Mouse (Mus musculus) ovary, postnatal 36 days (tissue): ENCODE measurements around the gene Zfp746.
A peak's percentile ranks its signal among the peaks of the same experiment; 100 is the strongest.

Experiments used
- DNase-seq: peaks from one replicate; pipeline ENCODE4 v3.0.0; 2022; ENCODE audit warnings: low spot score, mixed read lengths

Gene Zfp746

GRCm38 (mm10) chr6:48047114-48047449 is 39.3 kb downstream of the Zfp746 start:
- no peak for DNase-seq

GRCm38 (mm10) chr6:48032661-48033060 is 53.7 kb downstream of the Zfp746 start:
- no peak for DNase-seq

GRCm38 (mm10) chr6:48025905-48026660 is 60.3 kb downstream of the Zfp746 start:
- DNase-seq, result no peak

- no peak for DNase-seq
Observed at GRCm38 (mm10) chr6:48024994-48025345, 61.4 kb downstream of the Zfp746 start.

GRCm38 (mm10) chr6:48024330-48024993 is 61.9 kb downstream of the Zfp746 start:
- DNase-seq, result no peak

- no peak for DNase-seq
Observed at GRCm38 (mm10) chr6:48022672-48023071, 63.7 kb downstream of the Zfp746 start.

- no peak for DNase-seq
Observed at GRCm38 (mm10) chr6:48021678-48022077, 64.7 kb downstream of the Zfp746 start.

GRCm38 (mm10) chr6:48020006-48020405 is 66.4 kb downstream of the Zfp746 start:
- no peak for DNase-seq

GRCm38 (mm10) chr6:48016841-48017240 is 69.6 kb downstream of the Zfp746 start:
- no peak for DNase-seq

GRCm38 (mm10) chr6:48016090-48016521 is 70.3 kb downstream of the Zfp746 start:
- DNase-seq, result peak; percentile 79
